Mouse (Mus musculus) liver, embryonic 14.5 days (tissue): ENCODE results near the gene Ier5. TPM values are rescaled to one million over a fixed set of nuclear protein-coding genes. Genes with fewer than 3 reads are reported as not detected.

Experiments used
- ATAC-seq: fragments of 200-750 bp; cut with Nextera tagmentation; 2 replicates; pipeline ENCODE4 v1.8.0; 2017; ENCODE audit warnings: moderate number of reproducible peaks, mild to moderate bottlenecking, moderate library complexity; ENCODE audit not compliant: insufficient read depth
- DNase-seq, 3 experiments: peaks; one replicate each; pipeline ENCODE4 v3.0.0-alpha.2; 2012 to 2013; ENCODE audit warnings: low read depth in 3 of 3, low spot score in 3 of 3
- H3K27ac ChIP-seq: fragments of 300-500 bp; sonication (generic); 2 replicates; pipeline ENCODE4 v1.5.1; 2014; ENCODE audit warnings: moderate library complexity, mild to moderate bottlenecking, control low read depth, inconsistent platforms
- H3K27me3 ChIP-seq: fragments of 300-500 bp; sonication (generic); 2 replicates; pipeline ENCODE4 v1.6.1; 2014; ENCODE audit warnings: mild to moderate bottlenecking, low read length, moderate library complexity; ENCODE audit not compliant: control insufficient read depth, insufficient read depth
- H3K36me3 ChIP-seq: fragments of 300-500 bp; sonication (generic); replicated peaks from 2 replicates; pipeline ENCODE4 v1.6.1; 2014; ENCODE audit warnings: low read depth; ENCODE audit not compliant: control insufficient read depth, insufficient read depth
- H3K4me1 ChIP-seq, 2 experiments: fragments of 200-500 bp in 1 of 2; fragments of 300-500 bp in 1 of 2; sonication (generic) in 1 of 2; replicated peaks; 2 replicates each; pipeline ENCODE4 v1.6.1; 2012 to 2014; ENCODE audit warnings: antibody characterized with exemption in 1 of 2, inconsistent platforms in 1 of 2, low read length in 1 of 2; ENCODE audit not compliant: control insufficient read depth in 2 of 2, insufficient read depth in 2 of 2
- H3K4me2 ChIP-seq: fragments of 300-500 bp; sonication (generic); 2 replicates; pipeline ENCODE4 v1.6.1; 2014; ENCODE audit warnings: low read depth, mild to moderate bottlenecking, control low read depth, moderate library complexity
- H3K4me3 ChIP-seq, 2 experiments: fragments of 200-500 bp in 1 of 2; fragments of 300-500 bp in 1 of 2; sonication (generic) in 1 of 2; 2 replicates each; pipeline ENCODE4 v1.5.1; 2012 to 2014; ENCODE audit warnings: low read depth in 2 of 2, low read length in 2 of 2, mild to moderate bottlenecking in 2 of 2, control low read depth in 1 of 2, inconsistent platforms in 1 of 2, moderate library complexity in 1 of 2; ENCODE audit not compliant: insufficient read depth in 1 of 2
- H3K9ac ChIP-seq: fragments of 300-500 bp; sonication (generic); replicated peaks from 2 replicates; pipeline ENCODE4 v1.6.1; 2014; ENCODE audit warnings: mild to moderate bottlenecking, control low read depth, moderate library complexity
- H3K9me3 ChIP-seq: fragments of 300-500 bp; sonication (generic); 2 replicates; pipeline ENCODE4 v1.6.1; 2016; ENCODE audit warnings: low read length, mixed read lengths; ENCODE audit not compliant: control insufficient read depth
- CTCF ChIP-seq: IDR thresholded peaks from 2 replicates; pipeline ENCODE4 v1.5.1; 2016; ENCODE audit warnings: antibody characterized with exemption, low read depth, control low read depth
- EP300 ChIP-seq: IDR thresholded peaks from 2 replicates; pipeline ENCODE4 v1.6.1; 2016; ENCODE audit warnings: antibody characterized with exemption, low read depth
- WGBS: fragments of 180-500 bp; shearing (Covaris S2); extraction: QIAGEN DNeasy Blood & Tissue Kit; methylation state at CpG from one replicate; pipeline ENCODE4 v1.1.7; 2014; ENCODE audit not compliant: insufficient replicate concordance; 5-methylcytosine and 5-hydroxymethylcytosine counted together
- polyA plus RNA-seq, 2 experiments: library from polyadenylated mRNA; depleted of rRNA in 1 of 2; stranded (reverse) in 1 of 2; unstranded in 1 of 2; fragments of >200 nt; fragmentation: Nextera tagmentation in 1 of 2; extraction: Ambion mirVana in 1 of 2; gene quantifications; 2 replicates each; pipeline versions ENCODE4 v1.2.1 to v1.2.3; 2012 to 2014

Ier5 gene
- polyA plus RNA-seq, 2 experiments: 2.9 to 5.8 TPM

GRCm38 (mm10) chr1:155111491-155111890 is 12.1 kb upstream of the Ier5 start:
- Histone ChIP-seq H3K9me3 (no peaks in the 10 kb centered on the region), H3K4me2 (no peak overlapping the region), H3K9ac (no peak overlapping the region), H3K27ac (no peak overlapping the region), H3K4me3 (no peak overlapping the region), H3K4me1 (peaks cover 0 to 7% of the 10 kb centered on the region in 2 experiments; a peak in 2 of 4 replicates), H3K27me3 (no peaks in the 10 kb centered on the region; the same call in 1 of the 2 replicates), H3K36me3 (no peaks in the 10 kb centered on the region)
- DNase-seq: no peak
- 50% methylated on average over 6 of the region's 6 CpGs for WGBS
- no peak for TF ChIP-seq EP300
- no peak for ATAC-seq

- no peak for ATAC-seq
- no peak overlapping the region for H3K27ac ChIP-seq
- H3K4me3 ChIP-seq: no peak overlapping the region
- no peaks in the 10 kb centered on the region for H3K36me3 ChIP-seq
- H3K27me3 ChIP-seq: no peaks in the 10 kb centered on the region; the same call in 1 of the 2 replicates
- DNase-seq: no peak
- H3K9ac ChIP-seq: no peak overlapping the region
- no peak overlapping the region for H3K4me2 ChIP-seq
- TF ChIP-seq EP300 (no peak), CTCF (no peak)
- peaks cover 0 to 7% of the 10 kb centered on the region in 2 experiments; a peak in 2 of 4 replicates for H3K4me1 ChIP-seq
- WGBS: 34% methylated on average over 18 of the region's 18 CpGs
- H3K9me3 ChIP-seq: no peaks in the 10 kb centered on the region
Measured at GRCm38 (mm10) chr1:155109387-155110350, 10.2 kb upstream of the Ier5 start.

GRCm38 (mm10) chr1:155108412-155108811 is 9.0 kb upstream of the Ier5 start:
- H3K36me3 ChIP-seq: no peaks in the 10 kb centered on the region

GRCm38 (mm10) chr1:155107843-155108242 is 8.4 kb upstream of the Ier5 start:
- Histone ChIP-seq H3K9me3 (no peaks in the 10 kb centered on the region), H3K27me3 (no peaks in the 10 kb centered on the region; the same call in 1 of the 2 replicates), H3K27ac (no peak overlapping the region), H3K36me3 (no peaks in the 10 kb centered on the region), H3K4me2 (no peak overlapping the region), H3K9ac (no peak overlapping the region), H3K4me1 (peaks cover 0 to 4% of the 10 kb centered on the region in 2 experiments; a peak in 2 of 4 replicates), H3K4me3 (no peak overlapping the region)
- DNase-seq: no peak
- no peak for TF ChIP-seq CTCF
- TF ChIP-seq EP300: no peak
- 27% methylated on average over 5 of the region's 5 CpGs for WGBS
- no peak for ATAC-seq

More at GRCm38 (mm10) chr1:155108412-155108811, 9.0 kb upstream of the Ier5 start:
- DNase-seq: no peak
- ATAC-seq: peak; percentile 52; the same call in 1 of the 2 replicates
- no peak overlapping the region for H3K27ac ChIP-seq
- H3K4me1 ChIP-seq: peaks cover 0 to 4% of the 10 kb centered on the region in 2 experiments; a peak in 2 of 4 replicates
- no peak overlapping the region for H3K4me3 ChIP-seq
- no peak overlapping the region for H3K4me2 ChIP-seq
- H3K9me3 ChIP-seq: no peaks in the 10 kb centered on the region
- no peaks in the 10 kb centered on the region; the same call in 1 of the 2 replicates for H3K27me3 ChIP-seq
- TF ChIP-seq EP300 (no peak), CTCF (no peak)
- 37% methylated on average over 4 of the region's 4 CpGs for WGBS
- no peak overlapping the region for H3K9ac ChIP-seq

GRCm38 (mm10) chr1:155106310-155106709 is 6.9 kb upstream of the Ier5 start:
- DNase-seq (no peak), ATAC-seq (no peak)
- Histone ChIP-seq H3K9ac (no peak overlapping the region), H3K4me3 (no peak overlapping the region), H3K9me3 (no peaks in the 10 kb centered on the region), H3K27ac (no peak overlapping the region), H3K4me2 (no peak overlapping the region), H3K36me3 (no peaks in the 10 kb centered on the region), H3K27me3 (no peaks in the 10 kb centered on the region; the same call in 1 of the 2 replicates), H3K4me1 (peaks cover 0 to 4% of the 10 kb centered on the region in 2 experiments; a peak in 2 of 4 replicates)
- 32% methylated on average over 1 of the region's 1 CpGs for WGBS
- TF ChIP-seq CTCF (no peak), EP300 (no peak)
